Mouse (Mus musculus) stomach, embryonic 16.5 days (tissue): ENCODE data around the gene Srgap3. TPM values are rescaled to one million over a fixed set of nuclear protein-coding genes. Genes with fewer than 3 reads are reported as not detected.

Experiments
- ATAC-seq: fragments of 200-750 bp; cut with Nextera tagmentation; 2 replicates; pipeline ENCODE4 v1.8.0; 2017; ENCODE audit warnings: moderate number of reproducible peaks, moderate TSS enrichment; ENCODE audit not compliant: insufficient read depth, low FRiP score
- H3K27ac ChIP-seq: fragments of 300-500 bp; sonication (generic); 2 replicates; pipeline ENCODE4 v1.5.1; 2014; ENCODE audit warnings: low read length
- H3K27me3 ChIP-seq: fragments of 300-500 bp; sonication (generic); 2 replicates; pipeline ENCODE4 v1.6.1; 2014; ENCODE audit warnings: low read length, control low read depth, mixed read lengths; ENCODE audit not compliant: control insufficient read depth, insufficient read depth
- H3K36me3 ChIP-seq: fragments of 300-500 bp; sonication (generic); 2 replicates; pipeline ENCODE4 v1.6.1; 2014; ENCODE audit warnings: low read length; ENCODE audit not compliant: control insufficient read depth, insufficient read depth
- H3K4me1 ChIP-seq: fragments of 300-500 bp; sonication (generic); 2 replicates; pipeline ENCODE4 v1.6.1; 2014; ENCODE audit warnings: low read length, control low read depth, mixed read lengths; ENCODE audit not compliant: control insufficient read depth, insufficient read depth
- H3K4me2 ChIP-seq: fragments of 300-500 bp; sonication (generic); 2 replicates; pipeline ENCODE4 v1.6.1; 2014; ENCODE audit warnings: low read depth, low read length, mixed read lengths
- H3K4me3 ChIP-seq: fragments of 300-500 bp; sonication (generic); replicated peaks from 2 replicates; pipeline ENCODE4 v1.5.1; 2014; ENCODE audit warnings: mild to moderate bottlenecking, low read length
- H3K9ac ChIP-seq: fragments of 300-500 bp; sonication (generic); 2 replicates; pipeline ENCODE4 v1.6.1; 2014; ENCODE audit warnings: low read length
- H3K9me3 ChIP-seq: fragments of 300-500 bp; sonication (generic); replicated peaks from 2 replicates; pipeline ENCODE4 v1.6.1; 2016; ENCODE audit warnings: low read length, control low read depth; ENCODE audit not compliant: control insufficient read depth
- WGBS: fragments of 180-500 bp; shearing (Covaris S2); extraction: QIAGEN DNeasy Blood & Tissue Kit; methylation state at CpG from one replicate; pipeline ENCODE4 v1.1.7; 2014; 5-methylcytosine and 5-hydroxymethylcytosine counted together
- polyA plus RNA-seq: library from polyadenylated mRNA; unstranded; fragments of >200 nt; fragmentation: Nextera tagmentation; extraction: Ambion mirVana; gene quantifications from 2 replicates; pipeline ENCODE4 v1.2.1, GENCODE M21; 2015

Srgap3 gene
- polyA plus RNA-seq, 1 experiment from 2014 or later: 6.9 TPM

DNA sequence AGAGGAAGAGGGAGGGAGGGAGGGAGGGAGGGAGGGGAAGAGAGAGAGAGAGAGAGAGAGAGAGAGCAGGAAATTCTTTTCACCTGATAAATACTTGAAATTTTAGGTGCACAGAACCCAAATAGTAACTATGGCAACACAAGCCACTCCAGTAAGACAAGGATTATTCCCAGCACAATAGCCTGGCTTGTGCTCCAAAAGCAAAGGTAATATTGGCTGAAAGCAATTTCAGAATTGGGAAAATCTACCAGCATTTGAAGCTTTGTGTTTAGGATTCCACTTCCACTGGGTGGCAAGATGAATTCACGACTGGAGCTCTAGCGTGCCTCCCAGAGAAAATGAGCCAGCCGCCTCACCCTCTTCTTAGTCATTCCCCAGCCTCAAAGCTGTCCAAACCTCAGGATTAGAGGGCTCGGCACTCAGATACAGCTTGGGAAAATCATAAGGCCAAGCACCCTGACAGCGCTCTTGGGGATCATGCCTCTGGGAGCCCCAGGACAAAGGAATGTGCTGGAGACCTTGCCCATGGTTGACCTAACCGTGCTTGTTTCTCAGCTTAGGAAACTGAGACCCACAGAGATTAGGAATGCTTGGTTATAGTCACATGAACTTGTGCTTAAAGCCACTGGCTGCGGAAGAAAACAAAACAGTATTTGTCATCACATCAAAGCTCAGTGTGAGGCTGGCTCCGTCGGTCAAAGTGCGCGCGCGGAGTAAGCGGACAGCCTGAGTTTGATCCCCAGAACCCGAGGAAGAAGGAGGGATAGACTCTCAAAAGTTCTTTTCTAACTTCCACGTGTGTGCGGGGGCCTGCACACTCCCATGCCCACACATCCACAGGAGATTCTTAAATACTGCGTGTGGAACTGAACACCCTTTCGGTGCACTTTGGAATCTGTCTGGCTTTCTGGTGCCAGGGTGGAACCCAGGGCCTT lies 27.0 kb upstream of the Srgap3 start:
- H3K4me3 ChIP-seq: no peak overlapping the region
- ATAC-seq: no peak
- 0 out of 2 replicates have a peak overlapping the region, but pooled peaks have one; percentile 37 for H3K4me2 ChIP-seq
- H3K9ac ChIP-seq: no peak overlapping the region
- H3K27ac ChIP-seq: peak overlapping the region; percentile 69
- no peaks in the 10 kb centered on the region for H3K9me3 ChIP-seq
- peaks cover 24% of the 10 kb centered on the region for H3K4me1 ChIP-seq
- 56% methylated on average over 19 of the region's 19 CpGs for WGBS
- no peaks in the 10 kb centered on the region for H3K27me3 ChIP-seq
- H3K36me3 ChIP-seq: no peaks in the 10 kb centered on the region

GRCm38 (mm10) chr6:112972858-112973631 lies 26.0 kb upstream of the Srgap3 start:
- Histone ChIP-seq H3K4me1 (peaks cover 24% of the 10 kb centered on the region), H3K4me2 (peak overlapping the region; percentile 37; the same call in 1 of the 2 replicates)

DNA sequence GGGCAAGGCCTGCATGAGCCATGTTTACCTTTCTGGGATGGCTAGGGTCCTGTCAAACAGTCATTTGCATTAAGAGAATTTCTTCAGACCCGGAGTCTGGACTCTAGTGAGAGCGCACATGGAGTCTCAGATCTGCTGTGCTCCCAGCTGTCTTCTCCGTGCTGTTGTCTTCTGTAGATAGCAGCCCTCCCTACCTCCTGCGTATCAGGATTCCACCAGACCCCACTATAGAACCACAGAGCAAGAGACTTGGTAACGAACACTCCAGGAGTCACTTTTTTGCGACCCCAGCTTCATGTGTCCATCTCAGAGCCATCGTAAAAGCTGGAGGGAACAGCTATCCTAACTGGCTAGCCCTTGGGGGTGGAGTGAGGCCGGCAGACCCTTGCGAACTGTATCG lies 25.1 kb upstream of the Srgap3 start:
- no peak overlapping the region for H3K27ac ChIP-seq
- H3K4me2 ChIP-seq: no peak overlapping the region
- no peaks in the 10 kb centered on the region for H3K27me3 ChIP-seq
- H3K4me3 ChIP-seq: no peak overlapping the region
- H3K9ac ChIP-seq: no peak overlapping the region
- H3K9me3 ChIP-seq: no peaks in the 10 kb centered on the region
- WGBS: 58% methylated on average over 10 of the region's 10 CpGs
- H3K36me3 ChIP-seq: no peaks in the 10 kb centered on the region
- H3K4me1 ChIP-seq: peaks cover 24% of the 10 kb centered on the region
- ATAC-seq: no peak

More at GRCm38 (mm10) chr6:112972858-112973631, 26.0 kb upstream of the Srgap3 start:
- Histone ChIP-seq H3K4me3 (no peak overlapping the region), H3K36me3 (no peaks in the 10 kb centered on the region), H3K9me3 (no peaks in the 10 kb centered on the region), H3K9ac (no peak overlapping the region), H3K27ac (peak overlapping the region; percentile 50), H3K27me3 (no peaks in the 10 kb centered on the region)
- ATAC-seq: peak; percentile 75
- WGBS: 11% methylated on average over 18 of the region's 18 CpGs

- Histone ChIP-seq H3K27me3 (no peaks in the 10 kb centered on the region), H3K9me3 (no peaks in the 10 kb centered on the region), H3K9ac (no peak overlapping the region), H3K4me1 (peaks cover 24% of the 10 kb centered on the region), H3K4me3 (no peak overlapping the region), H3K36me3 (no peaks in the 10 kb centered on the region), H3K4me2 (no peak overlapping the region), H3K27ac (no peak overlapping the region)
- no peak for ATAC-seq
- WGBS: 60% methylated on average over 6 of the region's 6 CpGs
These were observed 24.2 kb upstream of the Srgap3 start for GRCm38 (mm10) chr6:112971116-112971768.

DNA sequence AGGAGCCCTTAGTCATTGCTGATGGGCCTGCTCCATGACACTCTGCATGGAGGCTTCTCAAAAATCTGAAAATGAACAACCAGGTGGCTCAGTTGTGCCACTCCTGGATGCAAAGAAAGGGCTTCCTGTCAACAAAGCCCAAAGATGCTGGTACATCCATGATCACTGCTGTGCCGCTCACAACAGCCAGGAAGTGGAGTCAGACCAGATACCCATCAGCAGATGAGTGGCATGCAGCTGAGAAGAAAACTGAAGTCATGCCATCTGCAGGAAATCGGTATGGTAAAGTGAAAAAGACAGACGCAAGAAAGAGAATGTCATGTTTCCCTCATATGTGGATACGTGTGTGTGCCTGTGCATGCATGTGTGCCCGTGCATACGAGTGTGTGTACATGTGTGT lies 20.3 kb upstream of the Srgap3 start:
- WGBS: 84% methylated on average over 6 of the region's 6 CpGs
- no peak for ATAC-seq
- no peaks in the 10 kb centered on the region for H3K36me3 ChIP-seq
- no peaks in the 10 kb centered on the region for H3K9me3 ChIP-seq
- no peak overlapping the region for H3K4me3 ChIP-seq
- H3K9ac ChIP-seq: no peak overlapping the region
- no peak overlapping the region for H3K4me2 ChIP-seq
- H3K27ac ChIP-seq: no peak overlapping the region
- H3K4me1 ChIP-seq: peaks cover 3% of the 10 kb centered on the region; the same call in 1 of the 2 replicates
- H3K27me3 ChIP-seq: no peaks in the 10 kb centered on the region

- no peak for ATAC-seq
- WGBS: 42% methylated on average over 6 of the region's 6 CpGs
- no peaks in the 10 kb centered on the region for H3K27me3 ChIP-seq
- no peaks in the 10 kb centered on the region for H3K4me1 ChIP-seq
- no peak overlapping the region for H3K4me3 ChIP-seq
- H3K27ac ChIP-seq: no peak overlapping the region
- no peaks in the 10 kb centered on the region; the same call in 1 of the 2 replicates for H3K9me3 ChIP-seq
- no peak overlapping the region for H3K9ac ChIP-seq
- H3K36me3 ChIP-seq: no peaks in the 10 kb centered on the region
- H3K4me2 ChIP-seq: no peak overlapping the region
These were observed 11.3 kb upstream of the Srgap3 start for GRCm38 (mm10) chr6:112958360-112958759.

- Histone ChIP-seq H3K27me3 (no peaks in the 10 kb centered on the region), H3K27ac (no peak overlapping the region), H3K36me3 (no peaks in the 10 kb centered on the region), H3K4me2 (no peak overlapping the region), H3K9ac (no peak overlapping the region), H3K9me3 (no peaks in the 10 kb centered on the region; the same call in 1 of the 2 replicates), H3K4me3 (no peak overlapping the region), H3K4me1 (no peaks in the 10 kb centered on the region)
- ATAC-seq: peak; percentile 40; the same call in 1 of the 2 replicates
- 40% methylated on average over 11 of the region's 11 CpGs for WGBS
These were observed 10.7 kb upstream of the Srgap3 start for GRCm38 (mm10) chr6:112957583-112958280.

DNA sequence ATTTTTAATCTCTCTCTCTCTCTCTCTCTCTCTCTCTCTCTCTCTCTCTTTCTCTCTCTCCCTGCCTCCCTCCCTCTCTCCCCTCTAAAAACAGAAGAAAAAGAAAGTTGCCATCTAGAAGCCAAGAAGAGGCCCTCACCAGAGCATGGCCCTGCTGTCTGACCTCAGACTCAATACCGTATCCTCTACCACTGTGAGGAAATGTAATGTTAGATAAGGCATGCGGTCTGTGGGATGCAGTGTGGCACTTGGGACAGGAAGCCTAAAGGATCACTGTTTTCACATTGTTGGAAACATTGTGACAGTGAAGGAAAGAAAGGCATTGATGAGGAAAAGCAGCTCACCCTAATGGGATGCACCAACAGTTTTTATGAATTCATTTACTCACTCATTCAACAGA lies 8.7 kb upstream of the Srgap3 start:
- Histone ChIP-seq H3K27ac (no peak overlapping the region), H3K27me3 (no peaks in the 10 kb centered on the region), H3K9ac (no peak overlapping the region), H3K4me2 (no peak overlapping the region), H3K4me3 (no peak overlapping the region), H3K4me1 (no peaks in the 10 kb centered on the region), H3K36me3 (no peaks in the 10 kb centered on the region), H3K9me3 (no peaks in the 10 kb centered on the region)
- no peak for ATAC-seq
- 50% methylated on average over 2 of the region's 2 CpGs for WGBS
